Mouse (Mus musculus): ENCODE results near the gene Dapp1.

DNA sequence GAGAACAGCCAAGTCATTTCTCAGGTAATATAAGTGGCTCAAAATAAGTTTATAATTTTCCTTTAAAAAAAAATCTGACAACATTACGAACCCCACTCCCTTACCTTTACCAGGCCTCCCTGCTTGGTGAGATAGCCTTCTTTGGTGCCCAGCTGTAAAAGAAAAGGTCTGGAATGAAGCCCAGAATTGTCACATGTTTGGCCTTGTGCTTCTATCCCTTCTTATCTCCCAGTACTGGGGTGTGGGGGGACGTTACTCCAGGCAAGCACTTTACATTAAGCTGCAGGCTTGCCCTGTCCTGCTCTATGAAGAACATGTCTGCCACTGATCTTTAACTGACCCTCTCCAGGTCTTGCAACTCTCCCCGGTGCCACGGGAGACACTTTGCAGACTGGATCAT is 40.6 kb downstream of the Dapp1 start:
- no peak for TF ChIP-seq POLR2A (IDR thresholded peaks at IDR 0.05; ENCODE audit: insufficient read depth, low read length)
- TF ChIP-seq CTCF (IDR thresholded peaks at IDR 0.05; ENCODE audit: low read depth, low read length) = no peak
- no peak for TF ChIP-seq EP300 (IDR thresholded peaks at IDR 0.05; ENCODE audit: insufficient read depth, low read depth, low read length)

Measured in ES-Bruce4 (cell line).